Comparison of ENCODE assay signal across 21 mouse cellular contexts in the genomic region with DNA sequence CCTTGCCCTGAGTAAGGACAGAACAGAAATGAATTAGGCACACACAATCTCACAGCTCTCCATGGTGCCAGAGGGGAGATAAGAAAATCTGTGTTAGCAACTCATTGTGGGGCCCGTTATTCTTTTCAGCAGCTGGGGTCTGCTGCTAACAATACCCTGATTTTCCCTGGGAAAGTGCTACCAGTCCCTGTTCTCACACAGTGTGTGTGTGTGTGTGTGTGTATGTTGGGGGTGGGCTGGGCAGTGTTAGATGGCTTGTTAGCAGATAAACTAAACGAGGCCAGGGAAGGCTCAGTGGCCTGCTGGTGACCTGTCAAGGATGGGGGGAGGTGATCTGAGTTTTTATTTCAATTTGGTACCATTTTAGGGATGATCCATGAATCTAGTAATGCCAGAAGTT. TPM values are rescaled to one million over a fixed set of nuclear protein-coding genes. Genes with fewer than 3 reads are reported as not detected.
A peak's percentile ranks its signal among the peaks of the same experiment; 100 is the strongest.
DNase-seq lines count a peak whose midpoint lies in the region; ATAC-seq lines count a peak whose summit lies in the region.
"Had no signal": no experiment of that assay in that cellular context is flagged by ENCODE, and none has a peak within 500 bp of the region (broad histone marks: within the 10 kb centered on the region; RNA-seq: fewer than 3 reads in every experiment).

No protein-coding gene starts in this region.

- H3K27me3 ChIP-seq in hindbrain, embryonic 11.5 days (ENCODE audit: control insufficient read depth, insufficient read depth, low read length) = no peaks in the 10 kb centered on the region
- H3K27me3 ChIP-seq in hindbrain, embryonic 14.5 days (ENCODE audit: control insufficient read depth, insufficient read depth, low read length) = no peaks in the 10 kb centered on the region
- H3K27me3 ChIP-seq in midbrain, embryonic 14.5 days (ENCODE audit: control insufficient read depth, insufficient read depth, low read length) = no peaks in the 10 kb centered on the region
- H3K27me3 ChIP-seq: forebrain, embryonic 15.5 days; liver, embryonic 12.5 days had no signal

- H3K9ac ChIP-seq in hindbrain, embryonic 11.5 days (ENCODE audit: low read depth, low read length) = no peak overlapping the region
- no peak overlapping the region for H3K9ac ChIP-seq in hindbrain, embryonic 14.5 days
- no peak overlapping the region for H3K9ac ChIP-seq in midbrain, embryonic 14.5 days (replicated peaks; ENCODE audit: low read length)
- H3K9ac ChIP-seq: forebrain, embryonic 15.5 days; liver, embryonic 12.5 days; lung, embryonic 14.5 days had no signal

- H3K4me2 ChIP-seq in hindbrain, embryonic 11.5 days (replicated peaks; ENCODE audit: low read depth, low read length) = no peak overlapping the region
- no peak overlapping the region for H3K4me2 ChIP-seq in hindbrain, embryonic 14.5 days (replicated peaks)
- H3K4me2 ChIP-seq in midbrain, embryonic 14.5 days (ENCODE audit: low read length) = no peak overlapping the region
- H3K4me2 ChIP-seq: forebrain, embryonic 15.5 days; liver, embryonic 12.5 days; lung, embryonic 14.5 days had no signal

- WGBS in hindbrain, embryonic 11.5 days = 25% methylated on average over 2 of the region's 2 CpGs
- 14% methylated on average over 2 of the region's 2 CpGs for WGBS in hindbrain, embryonic 14.5 days
- WGBS in midbrain, embryonic 14.5 days = 23% methylated on average over 2 of the region's 2 CpGs

- peak; percentile 71 for ATAC-seq in hindbrain, embryonic 11.5 days (ENCODE audit: low FRiP score)
- ATAC-seq in hindbrain, embryonic 14.5 days (ENCODE audit: low FRiP score) = no peak
- ATAC-seq in midbrain, embryonic 14.5 days (ENCODE audit: low FRiP score, low TSS enrichment) = no peak
- ATAC-seq: forebrain, embryonic 15.5 days; liver, embryonic 12.5 days had no signal

- H3K4me1 ChIP-seq in hindbrain, embryonic 11.5 days (replicated peaks; ENCODE audit: control insufficient read depth, insufficient read depth, low read length) = no peaks in the 10 kb centered on the region
- H3K4me1 ChIP-seq in hindbrain, embryonic 14.5 days (replicated peaks; ENCODE audit: control insufficient read depth, insufficient read depth, low read length) = no peaks in the 10 kb centered on the region
- no peaks in the 10 kb centered on the region for H3K4me1 ChIP-seq in midbrain, embryonic 14.5 days (ENCODE audit: control insufficient read depth, insufficient read depth, low read length)
- H3K4me1 ChIP-seq: forebrain, embryonic 15.5 days; liver, embryonic 12.5 days had no signal

- H3K9me3 ChIP-seq in hindbrain, embryonic 11.5 days (ENCODE audit: control insufficient read depth, low read length) = no peaks in the 10 kb centered on the region
- no peaks in the 10 kb centered on the region for H3K9me3 ChIP-seq in hindbrain, embryonic 14.5 days (ENCODE audit: control insufficient read depth, low read length)
- H3K9me3 ChIP-seq in midbrain, embryonic 14.5 days (ENCODE audit: control insufficient read depth, low read length) = no peaks in the 10 kb centered on the region
- H3K9me3 ChIP-seq: forebrain, embryonic 15.5 days; liver, embryonic 12.5 days had no signal

- no peak overlapping the region for H3K4me3 ChIP-seq in hindbrain, embryonic 11.5 days (ENCODE audit: low read depth, low read length)
- no peak overlapping the region for H3K4me3 ChIP-seq in hindbrain, embryonic 14.5 days (replicated peaks; ENCODE audit: low read length)
- no peak overlapping the region for H3K4me3 ChIP-seq in midbrain, embryonic 14.5 days (replicated peaks; ENCODE audit: low read depth, low read length)
- H3K4me3 ChIP-seq: forebrain, embryonic 15.5 days; left cerebral cortex, adult 2 months; liver, embryonic 12.5 days had no signal

- no peak for DNase-seq in hindbrain, embryonic 11.5 days (ENCODE audit: low spot score)
- DNase-seq in hindbrain, embryonic 14.5 days (ENCODE audit: low spot score) = no peak
- DNase-seq in retina, postnatal 1 day = peak; percentile 14
- DNase-seq in retina, embryonic 14.5 days (ENCODE audit: low spot score) = no peak
- DNase-seq in midbrain, embryonic 14.5 days = no peak
- DNase-seq in adrenal gland, adult 2 months = no peak
- DNase-seq in kidney, postnatal 14 days = no peak
- DNase-seq: cerebellum, adult 18-20 months; cerebellum, postnatal 36 days; gastrocnemius, postnatal 25 days; heart, postnatal 10 days; kidney, adult 8-10 months; kidney, postnatal 25 days; left cerebral cortex, postnatal 4 days; lung, embryonic 14.5 days; lung, postnatal 36 days; right cerebral cortex, postnatal 14 days; spleen, adult 18-20 months had no signal

- no peak overlapping the region for H3K27ac ChIP-seq in hindbrain, embryonic 11.5 days (ENCODE audit: low read depth, low read length)
- H3K27ac ChIP-seq in hindbrain, embryonic 14.5 days = no peak overlapping the region
- 0 out of 2 replicates have a peak overlapping the region, but pooled peaks have one; percentile 13 for H3K27ac ChIP-seq in midbrain, embryonic 14.5 days (replicated peaks; ENCODE audit: low read depth, low read length)
- H3K27ac ChIP-seq: forebrain, embryonic 15.5 days; left cerebral cortex, adult 2 months; liver, embryonic 12.5 days had no signal

- H3K36me3 ChIP-seq in hindbrain, embryonic 11.5 days (ENCODE audit: control insufficient read depth, insufficient read depth, low read length) = no peaks in the 10 kb centered on the region
- H3K36me3 ChIP-seq in hindbrain, embryonic 14.5 days (replicated peaks; ENCODE audit: control insufficient read depth, insufficient read depth) = no peaks in the 10 kb centered on the region
- H3K36me3 ChIP-seq in midbrain, embryonic 14.5 days (ENCODE audit: control insufficient read depth, insufficient read depth, low read length) = no peaks in the 10 kb centered on the region
- H3K36me3 ChIP-seq: forebrain, embryonic 15.5 days; liver, embryonic 12.5 days had no signal

RNA-seq across cellular contexts. Expression of a gene that starts 14.9 kb away (rescaled TPM):
- 8.5 and 9.8 TPM in 2 replicates for polyA plus RNA-seq in hindbrain, embryonic 11.5 days (2014; fragmentation: Nextera tagmentation; extraction: Ambion mirVana)
- polyA plus RNA-seq in hindbrain, embryonic 14.5 days (2014; fragmentation: Nextera tagmentation; extraction: Ambion mirVana) = 8.1 and 9.2 TPM in 2 replicates
- polyA plus RNA-seq in midbrain, embryonic 14.5 days (2014; fragmentation: Nextera tagmentation; extraction: Ambion mirVana) = 11.1 and 11.4 TPM in 2 replicates
- total RNA-seq in adrenal gland, adult 2 months (2021) = 10 to 100 TPM; 45.2 to 51.0 TPM
- 30.7 and 31.3 TPM in 2 replicates for polyA plus RNA-seq in adrenal gland, adult 2 months (2012; rRNA removed)

RNA-seq across cellular contexts. Expression of a gene that starts 48.9 kb away (rescaled TPM):
- 23.0 and 24.6 TPM in 2 replicates for polyA plus RNA-seq in hindbrain, embryonic 11.5 days (2014; fragmentation: Nextera tagmentation; extraction: Ambion mirVana)
- polyA plus RNA-seq in hindbrain, embryonic 14.5 days (2014; fragmentation: Nextera tagmentation; extraction: Ambion mirVana) = 12.5 and 14.6 TPM in 2 replicates
- 15.5 and 20.4 TPM in 2 replicates for polyA plus RNA-seq in midbrain, embryonic 14.5 days (2014; fragmentation: Nextera tagmentation; extraction: Ambion mirVana)
- 10 to 100 TPM; 53.8 to 66.7 TPM for total RNA-seq in adrenal gland, adult 2 months (2021)
- 156 and 183 TPM in 2 replicates for polyA plus RNA-seq in adrenal gland, adult 2 months (2012; rRNA removed)
